Mouse (Mus musculus) layer of hippocampus, postnatal 10 days (tissue): ENCODE measurements at regions not wholly inside any gene's neighbourhood (a gene's known extent, or its start where the extent isn't known, plus 50 kb on each side); places are given as distances from the start of the nearest gene placed in this dataset.
"Not testable (repeated sequence)": the region's sequence is repeated elsewhere in the genome, so short reads cannot be mapped to it uniquely, and the experiment has no call there.

Source experiments
- DNase-seq, 2 experiments: peaks; one replicate each; pipeline ENCODE4 v3.0.0; 2021; ENCODE audit warnings: low spot score in 2 of 2

DNA sequence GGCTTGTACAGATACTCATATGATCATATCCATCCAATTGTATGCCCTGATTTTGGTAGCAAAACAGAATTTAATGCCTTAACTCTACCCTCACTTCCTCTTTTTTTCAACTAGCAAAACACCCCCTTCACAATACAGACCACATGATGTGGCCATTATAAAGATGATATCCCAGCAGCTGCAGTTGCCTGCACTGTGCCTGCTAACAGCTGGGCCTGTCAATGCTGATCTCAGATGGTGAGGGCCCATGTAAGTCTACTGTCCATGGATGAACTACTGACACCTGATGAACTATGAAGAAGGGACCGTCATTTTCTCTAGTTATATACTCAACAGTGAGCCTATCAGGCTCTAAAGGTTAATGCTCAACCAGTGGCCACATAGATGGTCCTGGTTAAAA is 191.8 kb upstream of the Fmr1 start:
- DNase-seq = no peak

DNA sequence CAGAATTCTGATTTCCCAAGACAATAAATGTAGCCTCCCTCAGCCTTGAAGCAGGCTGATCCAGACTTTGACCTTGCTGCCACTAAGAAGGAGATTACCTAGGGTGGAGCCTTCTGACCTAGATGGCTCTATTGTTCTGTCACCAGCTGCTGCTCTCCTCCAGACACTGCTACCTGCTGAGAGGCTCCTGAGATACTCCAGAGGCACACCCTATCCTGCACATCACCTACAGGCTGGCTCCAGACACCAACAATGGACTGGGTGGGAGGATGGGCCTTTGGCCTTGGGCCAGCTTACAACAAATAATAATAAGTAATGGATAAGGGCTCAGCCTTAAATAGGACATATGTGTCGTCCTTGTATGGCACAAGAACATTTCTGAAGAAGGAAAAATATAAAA is 186.3 kb upstream of the Fmr1 start:
- DNase-seq = not testable (repeated sequence)

GRCm38 (mm10) chrX:68494398-68495143 is 183.8 kb upstream of the Fmr1 start:
- DNase-seq = no peak

DNA sequence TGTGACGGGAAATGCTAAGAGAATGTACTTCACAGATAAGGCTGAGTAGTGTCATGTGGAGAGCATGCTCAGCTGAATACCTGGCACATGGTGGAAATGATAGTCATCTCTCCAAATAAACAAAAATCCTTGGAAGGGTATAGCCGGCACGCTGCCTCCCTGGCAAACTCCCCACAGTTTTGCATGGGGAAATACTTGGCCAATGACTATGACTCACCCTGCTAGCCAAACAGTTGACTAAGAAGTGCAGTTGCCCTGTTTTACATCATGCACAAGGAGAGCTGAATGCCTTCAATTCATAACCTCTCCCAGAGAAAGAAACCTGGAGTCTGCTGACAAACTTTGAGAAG is 183.2 kb upstream of the Fmr1 start:
- DNase-seq = no peak

GRCm38 (mm10) chrX:68495751-68496150 is 182.6 kb upstream of the Fmr1 start:
- no peak for DNase-seq

DNA sequence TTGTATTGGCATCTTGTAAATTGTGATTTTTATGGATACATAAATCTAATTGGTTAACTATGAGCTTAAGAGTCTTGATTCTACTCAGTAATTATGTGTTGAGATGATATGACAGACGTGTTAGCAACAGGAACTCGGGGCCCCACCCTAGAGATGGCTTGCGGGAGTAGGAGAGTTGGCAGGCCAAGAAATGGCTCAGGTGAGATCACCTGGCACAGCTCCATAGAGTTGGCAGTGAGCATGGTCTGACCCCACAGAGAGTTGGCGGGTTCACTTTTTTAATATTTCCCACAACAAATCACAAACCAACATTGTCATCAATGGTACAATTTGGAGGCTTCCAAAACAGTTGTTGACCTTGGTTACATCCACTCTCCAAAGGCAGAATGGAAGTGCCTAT is 180.5 kb upstream of the Fmr1 start:
- DNase-seq = no peak

- DNase-seq = no peak
Observed at GRCm38 (mm10) chrX:68502938-68503337, 175.4 kb upstream of the Fmr1 start.

DNA sequence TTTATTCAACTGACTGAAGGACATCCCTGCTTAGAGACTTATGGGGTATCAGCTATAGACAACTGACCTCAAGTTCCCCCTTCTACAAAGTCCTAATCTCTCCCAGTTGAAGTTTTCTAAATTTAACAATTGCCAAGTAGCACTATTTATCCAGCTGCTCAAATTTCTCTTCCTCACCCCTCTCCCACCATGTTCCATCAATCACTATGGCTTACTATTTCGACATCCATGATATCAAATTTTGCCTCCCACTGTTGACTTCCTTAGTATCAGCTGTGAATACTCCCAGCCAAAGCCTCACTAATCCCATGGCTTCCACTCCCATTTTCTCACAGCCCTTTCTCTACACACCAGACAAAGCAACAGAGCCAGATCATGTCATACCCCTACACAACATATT is 170.7 kb upstream of the Fmr1 start:
- DNase-seq = no peak

DNA sequence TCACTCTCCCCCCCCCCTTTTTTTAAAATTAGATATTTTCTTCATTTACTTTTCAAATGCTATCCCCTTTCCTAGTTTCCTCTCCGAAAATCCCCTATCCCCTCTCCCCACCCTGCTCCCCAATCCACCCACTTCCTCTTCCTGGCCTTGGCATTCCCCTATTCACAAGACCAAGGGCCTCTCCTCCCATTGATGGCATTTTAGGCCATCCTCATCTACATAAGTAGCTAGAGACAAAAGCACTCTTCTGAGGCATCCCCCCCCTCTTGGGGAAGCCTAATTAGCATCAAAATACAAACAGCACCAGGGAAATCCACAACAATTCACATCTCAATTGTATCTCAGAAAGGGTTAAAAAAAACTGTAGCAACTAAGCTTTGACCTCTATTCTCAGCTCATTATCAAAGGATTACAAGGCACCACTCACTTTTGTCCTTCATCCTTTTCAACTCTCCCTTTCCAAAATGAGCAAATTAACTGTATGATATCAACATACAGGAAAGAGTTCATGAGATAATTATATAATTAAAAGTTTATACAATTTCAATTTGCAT is 166.1 kb upstream of the Fmr1 start:
- DNase-seq = no peak

GRCm38 (mm10) chrX:68546561-68546960 is 131.8 kb upstream of the Fmr1 start:
- no peak for DNase-seq

DNA sequence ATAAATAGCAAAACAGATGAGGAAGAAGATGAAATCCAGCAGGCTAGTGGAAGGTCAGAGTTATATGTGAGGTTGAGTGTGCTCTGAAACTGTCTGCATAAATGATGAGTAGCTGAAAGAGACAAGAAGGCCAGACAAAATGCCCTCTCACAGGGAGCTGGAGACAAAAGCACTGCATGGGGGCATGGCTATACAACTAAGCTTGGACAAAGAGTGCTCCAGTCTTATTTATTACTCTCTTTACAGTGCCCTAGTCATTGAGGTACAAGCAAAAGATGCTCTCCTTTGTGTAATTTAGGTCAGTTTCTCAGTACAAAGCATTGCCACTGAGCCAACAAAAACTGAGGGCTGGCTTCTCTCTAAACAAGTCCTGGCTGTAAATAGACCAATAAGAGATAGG is 124.3 kb upstream of the Fmr1 start:
- DNase-seq = no peak

GRCm38 (mm10) chrX:68557717-68558116 is 120.6 kb upstream of the Fmr1 start:
- no peak for DNase-seq

DNA sequence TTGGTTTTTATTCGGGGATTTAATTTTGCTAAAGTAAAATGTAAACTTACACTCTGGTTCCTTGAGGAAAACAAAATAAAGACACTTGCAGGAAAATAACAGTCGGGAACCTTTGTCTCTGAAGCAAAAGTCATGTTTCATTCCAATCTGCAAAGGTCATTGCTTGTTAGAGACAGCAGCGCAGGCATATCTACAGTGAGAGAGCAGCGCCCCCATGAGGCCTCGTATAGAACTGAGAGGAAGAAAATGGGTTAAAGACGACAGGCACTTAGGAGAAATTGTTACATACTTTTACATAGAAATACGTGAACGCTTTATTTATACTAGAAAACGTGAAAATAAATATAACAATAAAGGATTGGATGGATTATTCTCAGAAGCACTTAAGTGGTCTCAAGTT is 93.1 kb upstream of the Fmr1 start:
- DNase-seq = peak; percentile 51 to 57

GRCm38 (mm10) chrX:68622141-68622540 is 56.2 kb upstream of the Fmr1 start:
- DNase-seq = no peak
